Mouse (Mus musculus) frontal cortex, postnatal 36 days (tissue): ENCODE data around the gene Sst.
"Not testable (repeated sequence)": the region's sequence is repeated elsewhere in the genome, so short reads cannot be mapped to it uniquely, and the experiment has no call there.

Source experiments
- DNase-seq, 2 experiments: peaks; one replicate each; pipeline ENCODE4 v3.0.0; 2022; ENCODE audit warnings: low spot score in 2 of 2

Sst gene

DNA sequence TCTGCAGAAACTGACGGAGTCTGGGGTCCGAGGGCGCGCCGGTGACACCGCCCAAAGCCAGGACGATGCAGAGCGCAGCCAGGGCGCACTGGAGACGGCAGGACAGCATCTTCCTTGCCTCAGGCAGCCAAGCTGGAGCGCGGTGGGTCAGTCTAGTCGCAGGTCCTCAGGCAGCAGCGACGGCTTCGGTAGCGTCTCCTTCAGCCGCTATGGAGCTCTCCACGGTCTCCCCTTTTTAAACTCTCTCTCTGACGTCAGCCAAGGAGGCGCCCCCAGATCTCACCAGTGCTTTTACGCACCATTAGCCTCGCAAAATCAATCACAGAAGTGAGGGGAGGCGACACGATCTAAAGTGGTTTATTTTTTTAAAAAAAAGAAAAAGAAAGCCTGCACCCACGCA lies at the start of gene Sst:
Sst (minus strand) TSS at position 323 of the 400 bp plus-strand sequence.
- no peak for DNase-seq

GRCm38 (mm10) chr16:23934397-23934796 lies 43.6 kb upstream of the Sst start:
- no peak for DNase-seq

DNA sequence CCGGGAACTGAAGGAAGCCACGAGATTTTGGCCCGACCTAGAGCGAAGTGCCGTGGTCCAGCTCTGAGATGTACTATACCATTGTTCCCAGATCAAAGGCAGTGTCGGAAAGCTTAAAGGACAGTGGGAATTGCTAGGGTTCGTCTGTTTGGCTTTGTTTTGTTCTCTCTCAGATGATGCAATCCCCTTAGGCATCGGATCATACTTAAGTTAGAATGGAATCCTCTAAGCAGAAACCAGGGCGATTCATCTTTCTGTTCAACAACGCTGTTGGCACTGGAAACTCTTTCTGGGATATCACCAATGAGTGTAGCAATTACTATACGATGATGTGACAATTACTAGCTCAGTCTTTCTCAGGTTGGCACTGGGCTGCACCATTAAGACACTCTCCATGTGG lies 41.5 kb upstream of the Sst start, which contains the start of gene Rtp2:
Rtp2 (minus strand) TSS at position 101 of the 400 bp plus-strand sequence.
- DNase-seq = no peak

DNA sequence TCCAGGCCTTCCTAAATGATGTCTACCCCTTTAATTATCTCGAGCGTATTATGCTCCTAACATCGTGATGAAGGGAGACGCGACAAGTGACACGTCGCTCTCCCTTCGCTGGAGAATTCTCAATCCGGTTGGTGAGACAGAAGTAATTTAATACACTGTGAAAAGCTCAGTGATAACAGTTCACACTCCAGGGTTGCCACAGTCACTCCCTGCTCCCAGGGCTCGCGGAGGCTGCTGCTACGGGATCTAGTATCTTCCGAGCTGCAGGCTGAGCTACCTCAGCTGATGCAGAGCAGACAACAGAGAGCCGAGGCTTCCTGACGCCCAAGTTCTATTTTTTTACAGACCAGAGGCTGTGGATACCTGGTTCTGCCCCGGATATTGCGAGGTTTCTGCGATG lies 40.5 kb upstream of the Sst start:
- DNase-seq = no peak

GRCm38 (mm10) chr16:23930426-23931073 lies 39.8 kb upstream of the Sst start:
- no peak for DNase-seq

DNA sequence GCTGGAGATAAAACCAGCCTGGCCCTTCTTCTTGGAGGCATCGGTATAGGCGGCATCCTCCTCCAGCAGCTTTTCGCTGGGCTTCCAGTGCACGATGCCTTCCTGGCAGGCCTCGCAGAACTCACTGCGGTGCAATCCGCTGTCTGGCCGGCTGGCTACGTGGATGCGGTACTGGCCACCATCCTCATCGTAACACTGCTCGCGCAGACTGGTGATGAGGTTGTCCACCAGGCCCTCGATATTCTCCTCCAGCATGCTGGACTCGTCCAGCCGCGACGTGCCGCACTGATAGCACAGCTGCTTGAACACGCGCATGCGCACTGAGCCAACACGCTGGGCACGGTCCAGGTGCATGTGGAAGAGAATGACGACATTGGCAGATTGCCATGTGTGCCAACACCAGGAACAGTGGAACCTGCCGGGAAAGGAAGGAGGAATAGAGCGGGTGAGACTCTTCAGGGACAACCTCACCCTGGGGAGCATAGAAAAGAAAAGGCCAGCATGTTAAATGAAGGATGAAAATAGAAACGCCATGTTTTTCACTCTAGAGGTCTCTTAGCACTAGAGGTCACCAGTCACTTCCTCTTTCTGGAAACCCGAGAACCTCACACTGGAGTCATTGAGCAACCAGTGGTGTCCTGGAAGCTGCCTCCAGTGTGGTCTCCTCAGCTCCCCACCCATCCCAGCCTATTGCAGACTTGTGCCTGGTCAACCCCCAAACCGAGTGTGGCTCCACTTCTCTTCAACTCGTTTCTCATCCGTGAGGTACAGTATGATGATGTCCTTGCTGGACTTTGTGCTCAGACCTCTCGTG lies 36.8 kb upstream of the Sst start:
- DNase-seq = no peak

- DNase-seq = no peak
Observed at GRCm38 (mm10) chr16:23922906-23923305, 32.1 kb upstream of the Sst start.

DNA sequence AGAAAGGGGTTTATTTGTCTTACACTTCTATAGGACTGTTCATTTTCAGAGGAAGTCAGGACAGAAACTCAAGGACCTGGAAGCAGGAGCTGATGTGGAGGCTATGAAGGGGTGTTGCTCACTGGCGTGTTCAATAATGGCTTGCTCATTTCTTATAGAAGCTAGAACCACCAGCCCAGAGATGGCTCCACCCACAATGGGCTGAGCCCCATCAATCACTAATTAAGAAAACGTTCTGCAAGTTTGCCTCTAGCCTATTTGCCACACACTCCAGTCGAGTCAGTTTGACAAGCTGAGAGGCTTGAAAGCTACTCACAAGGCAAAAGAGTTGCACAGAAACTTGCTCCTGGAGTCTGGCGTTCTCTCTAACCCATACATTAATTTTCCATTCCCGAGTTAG lies 30.9 kb upstream of the Sst start:
- DNase-seq = no peak

DNA sequence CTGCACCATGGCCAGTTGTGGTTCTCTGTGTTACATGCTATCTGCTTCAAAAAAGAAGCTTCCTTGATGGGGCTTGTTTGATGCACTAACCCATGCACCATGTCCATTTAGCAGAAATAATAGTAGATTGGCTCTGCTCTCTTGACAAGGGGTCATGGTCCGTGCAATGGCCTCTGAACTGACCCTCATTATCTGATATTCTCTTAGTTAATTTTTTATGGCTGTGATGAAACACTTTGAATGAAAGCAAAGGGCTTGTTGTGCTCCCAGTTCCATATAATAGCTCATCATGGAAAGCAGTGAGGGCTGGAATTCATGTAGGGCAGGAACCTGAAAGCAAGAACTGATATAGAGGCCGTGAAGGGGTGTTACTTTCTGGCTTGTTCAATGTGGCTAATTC lies 28.7 kb upstream of the Sst start:
- no peak for DNase-seq

GRCm38 (mm10) chr16:23913401-23913800 lies 22.6 kb upstream of the Sst start:
- no peak for DNase-seq

GRCm38 (mm10) chr16:23912741-23913140 lies 22.0 kb upstream of the Sst start:
- no peak for DNase-seq

DNA sequence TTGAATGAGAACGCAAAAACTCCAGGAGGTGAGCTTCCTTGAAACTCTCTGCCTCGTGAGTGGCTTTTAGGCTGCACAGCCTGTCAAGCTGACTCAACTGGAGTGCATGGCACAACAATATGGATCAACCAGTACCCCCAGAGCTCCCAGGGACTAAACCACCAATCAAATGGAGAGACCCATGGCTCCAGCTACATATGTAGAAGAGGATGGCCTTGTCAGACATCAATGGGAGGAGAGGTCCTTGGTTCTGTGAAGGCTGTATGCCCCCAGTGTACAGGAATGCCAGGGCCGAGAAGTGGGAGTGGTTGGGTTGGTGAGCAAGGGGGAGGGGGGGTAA lies 18.2 kb upstream of the Sst start:
- not testable (repeated sequence) for DNase-seq

- DNase-seq = not testable (repeated sequence)
Observed at GRCm38 (mm10) chr16:23908076-23909014, 17.6 kb upstream of the Sst start.

DNA sequence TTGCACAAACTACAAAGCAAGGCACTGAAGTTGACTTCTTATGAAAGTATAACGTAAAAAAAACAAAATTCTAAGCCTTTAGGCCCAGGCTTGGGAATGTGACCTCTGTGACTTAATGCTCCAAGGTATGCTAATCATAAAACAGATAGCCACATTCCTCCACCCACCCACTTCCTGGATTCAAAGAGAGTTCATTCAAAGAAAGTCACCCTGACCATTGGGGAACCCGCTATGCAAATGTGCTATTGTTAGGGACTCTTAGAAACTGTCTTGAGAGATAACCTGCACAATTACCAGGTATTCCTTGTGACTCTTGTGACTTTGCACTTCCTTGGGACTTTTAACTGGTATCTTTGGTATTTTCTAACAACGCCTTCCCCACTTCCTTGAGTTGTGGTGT lies 15.8 kb upstream of the Sst start:
- not testable (repeated sequence) for DNase-seq

DNA sequence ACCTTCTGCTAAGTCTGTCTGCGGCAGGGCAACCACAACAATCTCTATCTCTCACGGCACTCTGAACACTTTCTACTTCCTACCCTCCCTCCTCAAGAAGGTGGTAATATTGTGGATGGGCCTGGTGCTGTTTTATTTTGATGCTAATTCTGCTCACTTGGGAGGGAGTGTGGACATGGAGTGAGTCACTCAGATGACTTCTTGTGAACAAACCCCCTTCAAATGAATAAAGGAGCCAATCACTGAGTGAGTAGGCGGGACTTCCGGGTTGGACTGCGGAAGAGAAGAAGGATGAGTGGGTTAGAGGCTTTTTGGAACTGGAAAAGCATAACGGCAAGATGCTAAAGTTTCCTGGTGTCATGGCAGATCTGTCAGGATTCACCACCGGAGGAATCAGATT lies 10.7 kb upstream of the Sst start:
- no peak for DNase-seq

DNA sequence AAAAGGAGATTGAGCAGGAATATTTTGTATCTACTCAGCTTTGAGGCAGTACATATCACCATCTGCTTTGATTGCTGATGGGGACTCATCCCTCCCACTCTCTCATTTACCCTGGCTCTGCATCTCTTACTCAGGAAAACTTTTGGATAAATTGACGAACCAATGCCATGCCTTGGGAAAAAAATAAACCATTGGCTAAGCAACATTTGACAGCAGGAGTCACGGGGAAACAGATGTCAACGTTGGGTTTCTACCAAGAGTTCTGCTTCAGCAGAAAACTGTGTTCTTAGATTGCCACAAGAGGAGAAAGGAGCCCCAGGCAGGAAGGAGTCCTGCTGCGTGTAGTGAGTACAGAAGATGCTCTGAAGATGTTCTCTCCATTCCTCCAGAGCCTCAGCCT lies 9.3 kb upstream of the Sst start:
- DNase-seq = peak in 1 of 2 experiments; percentile 50

- peak; percentile 79 to 88 for DNase-seq
Observed at GRCm38 (mm10) chr16:23898840-23899239, 8.1 kb upstream of the Sst start.

- peak; percentile 71 to 84 for DNase-seq
Observed at GRCm38 (mm10) chr16:23897984-23898586, 7.3 kb upstream of the Sst start.

GRCm38 (mm10) chr16:23897486-23897885 lies 6.7 kb upstream of the Sst start:
- DNase-seq = no peak

- DNase-seq = no peak
Observed at GRCm38 (mm10) chr16:23895135-23895534, 4.4 kb upstream of the Sst start.

- no peak for DNase-seq
Observed at GRCm38 (mm10) chr16:23890151-23890550, 607 bp downstream of the Sst start.
